Mouse (Mus musculus): Measurements from ENCODE around the gene Trpc4ap.

DNA sequence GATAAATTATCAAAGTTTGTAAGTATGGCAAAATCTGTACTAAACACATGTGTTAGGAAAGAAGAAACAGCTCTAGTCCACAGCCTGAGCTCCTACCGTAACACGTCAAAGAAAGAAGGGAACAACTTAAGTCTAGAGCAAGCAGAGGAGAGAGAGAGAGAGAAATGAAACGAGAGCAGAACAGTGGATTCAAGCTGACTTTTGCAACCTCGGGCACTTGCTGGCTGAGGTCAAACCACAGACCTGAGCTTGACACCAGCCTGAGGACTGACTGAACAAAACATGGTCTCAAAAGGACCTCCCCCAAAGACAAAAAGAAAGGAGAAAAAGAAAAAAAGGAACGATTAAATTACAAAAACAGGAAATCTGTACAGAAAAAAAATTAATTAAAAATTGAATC is 11.6 kb downstream of the Trpc4ap start:
- TF ChIP-seq CTCF (IDR thresholded peaks at IDR 0.05; ENCODE audit: low read depth) (no peak), EP300 (IDR thresholded peaks at IDR 0.05; ENCODE audit: low read depth) (no peak)
